Mouse (Mus musculus) testis, adult 2 months (tissue): ENCODE measurements around the gene Hpse2.

Source experiments
- CTCF ChIP-seq: fragments of 200-500 bp; IDR thresholded peaks from 2 replicates; pipeline ENCODE4 v1.5.1; 2012; ENCODE audit warnings: low read depth, mild to moderate bottlenecking, inconsistent platforms, low read length, moderate library complexity; ENCODE audit not compliant: control insufficient read depth, insufficient read depth, insufficient replicate concordance
- POLR2A ChIP-seq: fragments of 200-500 bp; IDR thresholded peaks from 2 replicates; pipeline ENCODE4 v1.6.1; 2012; ENCODE audit warnings: low read depth, mild to moderate bottlenecking, inconsistent platforms, low read length, moderate library complexity; ENCODE audit not compliant: control insufficient read depth

DNA sequence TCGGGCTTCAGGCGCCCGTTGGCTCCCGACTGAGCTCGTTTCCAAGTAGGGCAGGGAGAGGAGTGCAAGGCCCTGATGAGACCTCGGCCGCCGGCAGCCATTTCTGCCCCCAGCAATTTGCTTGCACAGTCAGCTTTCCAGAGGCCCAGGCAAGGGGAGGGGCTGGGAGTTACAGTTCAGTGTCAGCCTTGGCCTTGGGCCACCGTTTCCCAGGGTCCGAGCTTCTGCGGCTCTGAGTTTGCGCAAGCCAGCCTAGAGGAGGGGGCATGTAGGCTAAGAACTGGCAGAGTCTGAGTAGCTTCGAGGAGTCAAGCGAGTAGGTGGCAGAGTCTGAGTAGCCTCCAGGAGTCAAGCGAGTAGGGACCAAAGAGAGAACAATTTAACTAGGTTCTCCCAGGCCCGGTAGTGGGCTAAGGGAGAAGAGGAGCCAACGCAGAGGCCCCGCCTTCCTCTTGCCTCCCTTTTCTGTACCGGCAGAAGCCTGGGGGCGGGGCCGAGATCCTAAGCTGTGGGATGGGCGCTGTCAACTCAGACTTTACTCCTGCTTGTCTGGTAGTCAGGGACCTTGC lies 635.7 kb downstream of the Hpse2 start, which contains the start of gene Pyroxd2:
- TF ChIP-seq CTCF (no peak), POLR2A (0 out of 2 replicates have a peak, but pooled peaks have one; percentile 41)
